Mouse (Mus musculus) hindbrain, embryonic 13.5 days (tissue): ENCODE results near the gene Gm28048. TPM values are rescaled to one million over a fixed set of nuclear protein-coding genes. Genes with fewer than 3 reads are reported as not detected.
A peak's percentile ranks its signal among the peaks of the same experiment; 100 is the strongest.

Experiments used
- ATAC-seq: fragments of 200-750 bp; cut with Nextera tagmentation; 2 replicates; pipeline ENCODE4 v1.8.0; 2017; ENCODE audit warnings: moderate TSS enrichment; ENCODE audit not compliant: low FRiP score
- H3K27ac ChIP-seq: fragments of 300-500 bp; sonication (generic); 2 replicates; pipeline ENCODE4 v1.5.1; 2015; ENCODE audit warnings: inconsistent platforms, mild to moderate bottlenecking, moderate library complexity
- H3K27me3 ChIP-seq: fragments of 300-500 bp; sonication (generic); 2 replicates; pipeline ENCODE4 v1.6.1; 2015; ENCODE audit warnings: mild to moderate bottlenecking, inconsistent platforms
- H3K36me3 ChIP-seq: fragments of 300-500 bp; sonication (generic); 2 replicates; pipeline ENCODE4 v1.6.1; 2015; ENCODE audit warnings: mild to moderate bottlenecking, inconsistent platforms
- H3K4me1 ChIP-seq: fragments of 300-500 bp; sonication (generic); replicated peaks from 2 replicates; pipeline ENCODE4 v1.6.1; 2015; ENCODE audit warnings: inconsistent platforms
- H3K4me2 ChIP-seq: fragments of 300-500 bp; sonication (generic); 2 replicates; pipeline ENCODE4 v1.6.1; 2015; ENCODE audit warnings: inconsistent platforms, mild to moderate bottlenecking, moderate library complexity
- H3K4me3 ChIP-seq: fragments of 300-500 bp; sonication (generic); 2 replicates; pipeline ENCODE4 v1.5.1; 2015; ENCODE audit warnings: mild to moderate bottlenecking, inconsistent platforms
- H3K9ac ChIP-seq: fragments of 300-500 bp; sonication (generic); 2 replicates; pipeline ENCODE4 v1.6.1; 2015; ENCODE audit warnings: mild to moderate bottlenecking, inconsistent platforms
- H3K9me3 ChIP-seq: fragments of 300-500 bp; sonication (generic); 2 replicates; pipeline ENCODE4 v1.6.1; 2016; ENCODE audit warnings: inconsistent platforms
- WGBS: fragments of 180-500 bp; shearing (Covaris S2); methylation state at CpG from one replicate; pipeline ENCODE4 v1.1.7; 2015; 5-methylcytosine and 5-hydroxymethylcytosine counted together
- polyA plus RNA-seq: library from polyadenylated mRNA; unstranded; fragments of >200 nt; fragmentation: Nextera tagmentation; extraction: Ambion mirVana; gene quantifications from 2 replicates; pipeline ENCODE4 v1.2.1, GENCODE M21; 2015

Gene Gm28048
- polyA plus RNA-seq, 1 experiment from 2014 or later, result 6.1 TPM

DNA sequence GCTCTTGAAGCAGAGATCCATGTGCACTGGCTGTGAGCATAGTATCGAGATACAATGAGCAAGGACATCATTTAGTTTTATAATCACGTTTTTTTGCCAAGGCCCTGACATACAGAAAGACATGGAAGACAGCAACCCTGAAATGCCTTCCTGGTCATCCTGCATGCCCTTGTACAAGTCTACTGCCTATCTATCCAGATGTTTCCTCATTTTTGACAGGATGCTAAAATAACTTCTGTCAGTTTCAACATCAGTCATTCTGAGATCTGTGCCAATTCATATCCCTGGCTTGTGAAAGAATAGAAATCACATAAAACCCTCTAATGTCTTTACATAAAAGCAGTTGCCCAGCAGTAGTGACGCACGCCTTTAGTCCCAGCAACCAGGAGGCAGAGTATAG is 84.8 kb downstream of the Gm28048 start:
- 96% methylated on average over 4 of the region's 4 CpGs for WGBS
- H3K9ac ChIP-seq, result no peak overlapping the region
- H3K4me1 ChIP-seq, result peaks cover 14% of the 10 kb centered on the region; the same call in 1 of the 2 replicates
- H3K9me3 ChIP-seq, result no peaks in the 10 kb centered on the region
- H3K36me3 ChIP-seq, result 0 out of 2 replicates have a peak, but pooled peaks cover 3% of the 10 kb centered on the region
- no peaks in the 10 kb centered on the region for H3K27me3 ChIP-seq
- no peak overlapping the region for H3K4me3 ChIP-seq
- ATAC-seq, result no peak
- H3K27ac ChIP-seq, result no peak overlapping the region
- H3K4me2 ChIP-seq, result no peak overlapping the region

DNA sequence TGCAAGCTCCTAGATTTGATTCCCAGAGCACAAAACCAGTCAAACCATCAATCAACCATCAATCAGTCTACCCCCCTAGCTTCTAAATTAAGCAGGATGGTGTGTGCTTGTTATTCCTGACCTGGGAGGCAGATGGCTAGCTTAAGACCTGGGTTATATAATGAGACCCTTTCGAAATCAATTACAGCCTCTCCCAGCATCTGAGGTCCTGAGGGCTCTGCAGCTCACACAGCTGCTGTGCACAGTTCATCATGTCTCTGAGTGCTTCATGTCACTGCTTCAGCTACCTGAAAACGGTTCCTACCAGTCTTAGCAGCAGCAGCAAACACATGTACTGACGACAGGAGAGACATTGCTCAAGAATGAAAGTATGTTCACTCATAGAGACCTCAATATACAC is 88.8 kb downstream of the Gm28048 start:
- ATAC-seq, result peak; percentile 54; the same call in 1 of the 2 replicates
- no peak overlapping the region for H3K4me2 ChIP-seq
- H3K4me3 ChIP-seq, result no peak overlapping the region
- H3K9ac ChIP-seq, result no peak overlapping the region
- H3K27me3 ChIP-seq, result no peaks in the 10 kb centered on the region
- 44% methylated on average over 3 of the region's 3 CpGs for WGBS
- peaks cover 14% of the 10 kb centered on the region; the same call in 1 of the 2 replicates for H3K4me1 ChIP-seq
- H3K9me3 ChIP-seq, result no peaks in the 10 kb centered on the region
- no peak overlapping the region for H3K27ac ChIP-seq
- H3K36me3 ChIP-seq, result no peaks in the 10 kb centered on the region

DNA sequence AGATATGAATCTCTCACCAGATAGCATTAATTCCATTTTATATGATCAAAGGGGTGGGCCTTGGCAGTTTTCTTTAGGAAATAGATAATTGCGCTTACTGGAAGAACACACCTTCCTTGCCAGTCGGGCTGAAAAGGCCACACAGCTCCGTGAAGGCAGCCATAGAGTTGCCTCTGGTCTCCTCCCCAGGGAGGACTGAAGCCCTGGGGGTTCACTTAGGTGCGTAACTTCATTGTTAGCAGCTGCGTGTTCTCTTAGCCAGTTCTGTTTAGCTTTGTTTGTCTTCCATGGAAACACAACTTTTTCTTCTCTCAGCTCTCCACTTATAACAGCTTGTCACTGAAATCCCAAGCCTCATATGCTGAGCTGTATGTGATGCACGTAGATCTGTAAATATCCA is 89.4 kb downstream of the Gm28048 start:
- H3K4me3 ChIP-seq, result no peak overlapping the region
- no peaks in the 10 kb centered on the region for H3K27me3 ChIP-seq
- no peaks in the 10 kb centered on the region for H3K9me3 ChIP-seq
- H3K27ac ChIP-seq, result no peak overlapping the region
- no peak overlapping the region for H3K9ac ChIP-seq
- WGBS, result 74% methylated on average over 6 of the region's 6 CpGs
- peaks cover 14% of the 10 kb centered on the region; the same call in 1 of the 2 replicates for H3K4me1 ChIP-seq
- no peaks in the 10 kb centered on the region for H3K36me3 ChIP-seq
- no peak for ATAC-seq
- no peak overlapping the region for H3K4me2 ChIP-seq

DNA sequence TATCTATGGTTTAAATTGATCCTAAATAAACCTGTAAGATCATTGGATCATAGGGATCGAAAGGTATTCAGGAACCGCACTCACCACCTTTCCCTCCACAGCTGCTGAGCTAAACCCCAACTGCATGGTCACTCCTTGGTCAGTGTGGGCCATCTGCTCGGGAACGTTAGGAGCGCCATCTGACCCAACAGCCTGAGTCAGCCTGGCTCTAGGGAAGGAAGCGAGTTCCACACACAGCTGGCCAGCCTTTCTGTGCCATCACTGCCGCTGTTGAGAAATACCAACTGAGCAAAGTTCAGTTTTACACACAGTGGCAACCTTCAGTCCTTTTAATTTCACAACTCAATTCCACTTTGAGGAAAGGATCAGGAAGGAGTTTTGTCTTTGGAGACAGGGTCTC is 90.0 kb downstream of the Gm28048 start:
- H3K4me2 ChIP-seq, result no peak overlapping the region
- H3K27me3 ChIP-seq, result no peaks in the 10 kb centered on the region
- no peak overlapping the region for H3K4me3 ChIP-seq
- peaks cover 14% of the 10 kb centered on the region; the same call in 1 of the 2 replicates for H3K4me1 ChIP-seq
- 96% methylated on average over 7 of the region's 7 CpGs for WGBS
- H3K27ac ChIP-seq, result no peak overlapping the region
- H3K9ac ChIP-seq, result no peak overlapping the region
- ATAC-seq, result no peak
- no peaks in the 10 kb centered on the region for H3K36me3 ChIP-seq
- H3K9me3 ChIP-seq, result no peaks in the 10 kb centered on the region

DNA sequence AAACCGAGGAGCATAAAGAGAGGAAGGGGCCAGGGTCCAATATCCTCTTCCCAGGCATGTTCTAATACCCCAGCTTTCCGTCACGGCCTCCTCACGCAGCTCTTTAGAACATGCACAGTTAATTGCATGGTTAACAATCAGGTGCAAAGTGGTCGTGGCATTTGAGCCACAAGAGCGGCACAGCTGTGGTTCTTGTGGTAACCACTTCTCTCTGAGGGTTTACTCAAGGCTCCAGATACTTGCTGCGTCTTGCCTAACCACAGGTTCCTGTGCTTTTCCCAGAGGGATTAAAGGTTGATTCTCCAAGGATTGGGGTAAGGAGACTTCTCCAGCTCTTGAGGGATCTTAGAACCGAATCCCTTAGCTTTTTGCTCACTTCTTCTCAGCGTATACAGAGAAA is 90.6 kb downstream of the Gm28048 start:
- no peak for ATAC-seq
- Histone ChIP-seq H3K4me2 (no peak overlapping the region), H3K27ac (no peak overlapping the region), H3K36me3 (no peaks in the 10 kb centered on the region), H3K4me3 (no peak overlapping the region), H3K9me3 (no peaks in the 10 kb centered on the region), H3K9ac (no peak overlapping the region), H3K27me3 (no peaks in the 10 kb centered on the region), H3K4me1 (peaks cover 14% of the 10 kb centered on the region; the same call in 1 of the 2 replicates)
- 82% methylated on average over 9 of the region's 9 CpGs for WGBS

DNA sequence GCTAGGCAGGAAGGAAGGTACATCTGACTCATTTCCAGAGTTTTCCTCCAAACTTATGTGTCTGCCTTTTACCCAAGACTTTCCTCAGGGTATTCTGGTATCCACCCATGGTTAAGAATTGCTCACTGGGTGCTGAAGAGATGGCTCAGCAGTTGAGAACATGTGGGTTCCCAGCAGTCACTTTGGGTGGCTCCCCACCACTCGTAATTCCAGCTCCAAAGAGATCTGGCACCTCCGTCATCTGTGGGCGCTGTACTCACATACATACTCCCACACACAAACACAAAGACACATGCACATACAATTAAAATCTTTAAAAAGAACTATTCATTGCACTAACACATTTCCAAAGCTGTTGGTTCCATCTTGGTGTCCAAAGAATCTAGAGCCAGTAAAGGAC is 92.7 kb downstream of the Gm28048 start:
- Histone ChIP-seq H3K4me3 (no peak overlapping the region), H3K27me3 (no peaks in the 10 kb centered on the region), H3K9me3 (no peaks in the 10 kb centered on the region), H3K36me3 (no peaks in the 10 kb centered on the region), H3K27ac (no peak overlapping the region), H3K4me2 (no peak overlapping the region), H3K9ac (no peak overlapping the region), H3K4me1 (peaks cover 14% of the 10 kb centered on the region; the same call in 1 of the 2 replicates)
- no peak for ATAC-seq
- WGBS, result 94% methylated on average over 3 of the region's 3 CpGs

DNA sequence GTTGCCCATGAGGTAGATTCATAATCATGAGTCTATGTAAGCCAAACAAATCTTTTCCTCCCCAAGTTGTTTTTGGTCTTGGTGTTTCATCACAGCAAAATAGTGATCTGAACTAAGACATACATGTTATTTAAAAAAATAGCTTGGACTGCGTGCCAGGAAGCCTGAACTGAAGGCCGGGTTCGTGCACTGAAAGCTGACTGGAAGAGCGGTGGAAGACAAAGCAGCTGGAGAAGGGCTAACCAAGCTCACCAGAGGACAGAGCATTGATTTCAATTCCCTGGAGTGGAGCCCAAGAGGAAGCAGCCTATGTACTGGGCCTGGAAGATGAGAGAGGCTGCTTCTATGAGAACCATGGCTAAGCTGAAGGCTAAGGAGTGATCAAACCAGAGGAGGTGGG is 94.9 kb downstream of the Gm28048 start:
- no peaks in the 10 kb centered on the region for H3K4me1 ChIP-seq
- no peaks in the 10 kb centered on the region for H3K9me3 ChIP-seq
- no peak overlapping the region for H3K27ac ChIP-seq
- ATAC-seq, result no peak
- H3K27me3 ChIP-seq, result no peaks in the 10 kb centered on the region
- H3K36me3 ChIP-seq, result no peaks in the 10 kb centered on the region
- H3K4me2 ChIP-seq, result no peak overlapping the region
- WGBS, result 93% methylated on average over 4 of the region's 4 CpGs
- H3K4me3 ChIP-seq, result no peak overlapping the region
- H3K9ac ChIP-seq, result no peak overlapping the region

DNA sequence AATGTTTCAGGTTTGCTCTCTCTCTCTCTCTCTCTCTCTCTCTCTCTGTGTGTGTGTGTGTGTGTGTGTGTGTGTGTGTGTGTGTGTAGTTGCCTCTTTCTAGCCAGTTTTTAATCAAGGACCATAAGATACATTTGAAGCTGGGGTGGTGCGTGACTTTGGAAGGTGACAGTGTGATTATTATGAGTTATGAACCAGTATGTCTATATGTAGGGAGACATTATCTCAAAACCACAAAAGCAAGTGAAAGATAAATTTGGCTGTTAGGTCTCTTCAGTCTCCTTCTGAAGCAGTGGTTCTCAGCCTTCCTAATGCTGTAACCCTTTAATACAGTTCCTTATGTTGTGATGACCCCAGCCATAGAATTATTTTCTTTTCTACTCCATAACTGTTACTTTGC is 96.5 kb downstream of the Gm28048 start:
- H3K27me3 ChIP-seq, result no peaks in the 10 kb centered on the region
- 100% methylated on average over 1 of the region's 1 CpGs for WGBS
- no peak overlapping the region for H3K4me2 ChIP-seq
- H3K4me3 ChIP-seq, result no peak overlapping the region
- no peak overlapping the region for H3K27ac ChIP-seq
- no peaks in the 10 kb centered on the region for H3K4me1 ChIP-seq
- H3K9me3 ChIP-seq, result no peaks in the 10 kb centered on the region
- H3K36me3 ChIP-seq, result no peaks in the 10 kb centered on the region
- no peak for ATAC-seq
- no peak overlapping the region for H3K9ac ChIP-seq

DNA sequence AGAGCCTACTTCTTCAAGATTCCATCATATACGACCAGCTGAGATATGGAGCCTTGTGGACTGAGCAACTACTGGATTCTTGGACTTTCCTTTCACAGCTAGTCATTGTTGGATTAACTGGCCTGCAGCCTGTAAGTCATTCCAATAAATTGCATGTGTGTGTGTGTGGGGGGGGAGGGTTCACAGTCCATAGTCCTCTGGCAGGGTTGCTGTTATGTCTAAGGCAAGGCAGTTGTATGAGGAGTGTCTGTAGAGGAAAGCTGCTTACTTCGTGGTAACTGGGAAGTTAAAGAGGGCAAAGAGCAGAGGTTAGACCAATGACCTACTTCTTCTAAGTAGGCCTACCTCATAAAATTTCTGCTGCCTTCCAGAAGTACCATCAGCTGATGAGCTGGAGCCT is 98.2 kb downstream of the Gm28048 start:
- H3K9ac ChIP-seq, result no peak overlapping the region
- no peak for ATAC-seq
- H3K4me3 ChIP-seq, result no peak overlapping the region
- H3K27ac ChIP-seq, result no peak overlapping the region
- no peaks in the 10 kb centered on the region for H3K9me3 ChIP-seq
- no peaks in the 10 kb centered on the region for H3K4me1 ChIP-seq
- WGBS, result 90% methylated on average over 2 of the region's 2 CpGs
- no peaks in the 10 kb centered on the region for H3K27me3 ChIP-seq
- no peaks in the 10 kb centered on the region for H3K36me3 ChIP-seq
- no peak overlapping the region for H3K4me2 ChIP-seq

DNA sequence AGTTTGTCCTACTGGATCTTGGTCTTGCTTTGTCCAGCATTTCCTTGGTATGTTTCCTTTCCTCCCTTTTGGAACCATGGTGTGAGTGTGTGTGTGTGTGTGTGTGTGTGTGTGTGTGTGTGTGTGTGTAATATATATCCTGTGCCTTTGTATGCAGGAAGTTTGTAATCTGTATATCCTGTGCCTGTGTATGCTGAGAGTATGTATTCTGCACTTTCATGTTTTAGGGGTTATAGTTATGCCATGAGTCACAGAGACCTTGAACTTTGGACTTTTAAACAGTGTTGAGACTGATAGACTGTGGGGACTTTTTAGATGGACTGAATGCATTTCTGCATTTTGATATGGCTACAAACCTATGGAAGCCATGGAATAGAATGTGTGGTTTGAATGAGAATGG is 99.0 kb downstream of the Gm28048 start:
- Histone ChIP-seq H3K9ac (no peak overlapping the region), H3K4me1 (no peaks in the 10 kb centered on the region), H3K27me3 (no peaks in the 10 kb centered on the region), H3K27ac (no peak overlapping the region), H3K4me3 (no peak overlapping the region), H3K4me2 (no peak overlapping the region), H3K9me3 (no peaks in the 10 kb centered on the region), H3K36me3 (no peaks in the 10 kb centered on the region)
- ATAC-seq, result no peak

DNA sequence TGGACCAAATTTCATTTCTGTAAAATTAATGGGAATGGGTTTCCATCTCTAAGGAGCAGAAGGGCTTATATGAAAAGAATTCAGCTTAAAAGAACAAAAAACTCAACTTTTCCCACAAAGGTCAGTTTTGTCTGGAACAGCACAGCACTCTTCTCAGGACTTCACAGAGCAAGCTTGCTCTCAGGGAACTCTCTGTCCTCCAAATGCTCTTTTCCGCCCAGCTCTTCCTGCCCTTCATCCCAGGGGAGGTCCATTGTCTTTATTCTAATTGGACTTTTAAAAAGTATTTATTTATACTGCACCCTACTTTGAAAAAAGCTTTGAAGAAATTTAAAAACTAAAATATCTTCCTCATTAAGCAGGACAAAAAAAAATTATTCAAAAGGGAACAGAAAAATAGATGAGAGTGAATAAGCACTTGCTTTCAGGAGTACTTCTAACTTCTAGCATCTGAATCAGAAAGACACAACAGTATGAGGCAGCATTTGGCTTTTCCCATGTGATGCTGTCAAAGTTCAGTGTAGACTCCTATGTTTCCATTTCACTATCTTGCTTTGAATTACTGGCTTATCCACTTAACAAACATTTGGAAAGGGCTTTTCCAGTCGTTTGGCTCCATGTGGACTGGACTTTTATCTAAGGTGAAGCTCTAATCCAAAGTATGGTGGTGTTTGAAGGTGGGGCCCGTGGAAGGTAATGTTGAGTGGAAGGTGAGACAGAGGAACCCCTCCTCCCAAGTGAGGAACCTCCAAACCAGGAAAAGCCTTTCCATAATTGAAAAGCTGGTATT is 101.3 kb downstream of the Gm28048 start:
- Histone ChIP-seq H3K4me1 (peaks cover 4% of the 10 kb centered on the region; the same call in 1 of the 2 replicates), H3K27ac (no peak overlapping the region), H3K27me3 (no peaks in the 10 kb centered on the region), H3K4me2 (no peak overlapping the region), H3K9ac (no peak overlapping the region), H3K36me3 (no peaks in the 10 kb centered on the region), H3K9me3 (no peaks in the 10 kb centered on the region), H3K4me3 (no peak overlapping the region)
- 65% methylated on average over 3 of the region's 3 CpGs for WGBS
- ATAC-seq, result no peak

DNA sequence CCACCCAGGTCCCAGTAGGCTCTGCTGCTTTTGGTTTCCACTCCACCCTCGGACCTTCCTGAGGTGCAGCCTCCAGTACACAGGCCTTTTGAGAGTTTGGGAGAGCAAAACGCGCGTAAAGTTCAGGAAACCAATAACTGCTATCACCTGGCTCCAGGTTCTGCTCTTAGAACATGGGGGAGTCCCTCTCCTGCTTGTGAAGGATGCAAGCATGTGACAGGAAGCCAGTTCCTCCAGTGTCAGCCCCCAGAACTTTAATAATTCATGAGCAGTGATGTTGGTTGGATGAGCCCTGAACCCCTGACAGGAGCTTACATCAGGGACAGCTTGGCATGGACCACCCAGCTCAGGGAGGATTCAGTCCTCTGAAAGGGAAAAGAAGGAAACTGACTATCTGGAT is 102.2 kb downstream of the Gm28048 start:
- Histone ChIP-seq H3K9me3 (no peaks in the 10 kb centered on the region), H3K36me3 (no peaks in the 10 kb centered on the region), H3K27me3 (no peaks in the 10 kb centered on the region), H3K4me3 (no peak overlapping the region), H3K9ac (no peak overlapping the region), H3K4me1 (peaks cover 13% of the 10 kb centered on the region), H3K4me2 (no peak overlapping the region), H3K27ac (no peak overlapping the region)
- no peak for ATAC-seq
- 84% methylated on average over 4 of the region's 4 CpGs for WGBS

DNA sequence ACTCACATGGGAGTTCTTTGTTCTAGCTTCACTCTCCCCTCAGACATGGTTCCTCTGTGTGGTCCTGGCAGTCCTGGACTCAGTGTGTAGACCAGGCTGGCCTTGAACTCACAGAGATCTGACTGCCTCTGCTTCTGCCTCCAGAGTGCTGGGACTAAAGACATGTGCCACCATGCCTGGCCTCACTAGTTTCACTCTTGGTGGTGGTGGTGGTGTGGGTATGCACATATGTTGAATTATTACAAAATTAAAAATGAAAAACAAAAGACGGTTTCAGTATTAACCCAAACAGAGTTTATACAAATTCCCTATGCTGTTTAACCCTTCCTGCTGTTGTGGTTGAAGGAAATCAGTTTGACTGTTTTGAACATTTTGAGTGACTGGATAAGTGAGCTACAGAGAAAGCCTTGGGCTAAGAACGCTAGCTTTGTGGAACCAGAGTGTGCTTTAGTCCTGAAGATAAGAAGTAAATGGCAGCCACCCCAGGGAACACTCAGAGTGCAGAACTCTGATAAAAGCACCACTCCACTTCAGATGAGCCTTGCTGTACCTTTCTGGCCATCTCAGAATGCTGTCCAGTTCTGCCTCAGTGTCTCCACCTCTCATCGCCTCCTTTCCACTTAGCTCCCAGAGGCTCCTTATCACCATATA is 105.1 kb downstream of the Gm28048 start:
- no peak overlapping the region for H3K4me2 ChIP-seq
- H3K9me3 ChIP-seq, result no peaks in the 10 kb centered on the region
- peaks cover 25% of the 10 kb centered on the region for H3K4me1 ChIP-seq
- no peak overlapping the region for H3K9ac ChIP-seq
- H3K27ac ChIP-seq, result no peak overlapping the region
- no peaks in the 10 kb centered on the region for H3K36me3 ChIP-seq
- H3K27me3 ChIP-seq, result no peaks in the 10 kb centered on the region
- no peak overlapping the region for H3K4me3 ChIP-seq
- no peak for ATAC-seq
- WGBS, result 88% methylated on average over 3 of the region's 3 CpGs
